Mouse (Mus musculus) heart, postnatal 0 days (tissue): ENCODE results near the gene Bpi. TPM values are rescaled to one million over a fixed set of nuclear protein-coding genes. Genes with fewer than 3 reads are reported as not detected.

ENCODE experiments used
- ATAC-seq: fragments of 200-750 bp; cut with Nextera tagmentation; 2 replicates; pipeline ENCODE4 v1.8.0; 2017; ENCODE audit warnings: low read depth, moderate number of reproducible peaks, moderate library complexity; ENCODE audit not compliant: insufficient read depth
- DNase-seq: peaks from one replicate; pipeline ENCODE4 v3.0.0-alpha.2; 2016; ENCODE audit warnings: low spot score
- H3K27ac ChIP-seq: fragments of 300-500 bp; sonication (generic); 2 replicates; pipeline ENCODE4 v1.5.1; 2014; ENCODE audit warnings: low read depth, mild to moderate bottlenecking
- H3K27me3 ChIP-seq: fragments of 300-500 bp; sonication (generic); 2 replicates; pipeline ENCODE4 v1.6.1; 2014; ENCODE audit warnings: low read length, mixed read lengths; ENCODE audit not compliant: control insufficient read depth, insufficient read depth
- H3K36me3 ChIP-seq: fragments of 300-500 bp; sonication (generic); replicated peaks from 2 replicates; pipeline ENCODE4 v1.6.1; 2014; ENCODE audit warnings: low read length, mixed read lengths; ENCODE audit not compliant: control insufficient read depth, insufficient read depth
- H3K4me1 ChIP-seq: fragments of 300-500 bp; sonication (generic); 2 replicates; pipeline ENCODE4 v1.6.1; 2014; ENCODE audit warnings: antibody characterized with exemption; ENCODE audit not compliant: control insufficient read depth, insufficient read depth
- H3K4me2 ChIP-seq: fragments of 300-500 bp; sonication (generic); 2 replicates; pipeline ENCODE4 v1.6.1; 2014; ENCODE audit warnings: low read depth, mild to moderate bottlenecking, low read length, moderate library complexity
- H3K4me3 ChIP-seq: fragments of 300-500 bp; sonication (generic); 2 replicates; pipeline ENCODE4 v1.5.1; 2014; ENCODE audit warnings: low read depth, low read length
- H3K9ac ChIP-seq: fragments of 300-500 bp; sonication (generic); replicated peaks from 2 replicates; pipeline ENCODE4 v1.6.1; 2014; ENCODE audit warnings: low read depth, low read length, mixed read lengths
- H3K9me3 ChIP-seq: fragments of 300-500 bp; sonication (generic); replicated peaks from 2 replicates; pipeline ENCODE4 v1.6.1; 2016; ENCODE audit warnings: low read length; ENCODE audit not compliant: control insufficient read depth
- CTCF ChIP-seq: IDR thresholded peaks from 2 replicates; pipeline ENCODE4 v1.5.1; 2016; ENCODE audit warnings: antibody characterized with exemption, control low read depth, low read depth
- EP300 ChIP-seq: IDR thresholded peaks from 2 replicates; pipeline ENCODE4 v1.6.1; 2016; ENCODE audit warnings: antibody characterized with exemption, low read depth
- WGBS: fragments of 180-500 bp; shearing (Covaris S2); extraction: QIAGEN DNeasy Blood & Tissue Kit; methylation state at CpG from one replicate; pipeline ENCODE4 v1.1.7; 2014; 5-methylcytosine and 5-hydroxymethylcytosine counted together
- microRNA-seq: library from miRNA; unstranded; fragments of <30 nt; microRNA quantifications from one replicate; pipeline ENCODE4, GENCODE M21; 2016
- polyA plus RNA-seq: library from polyadenylated mRNA; unstranded; fragments of >200 nt; fragmentation: Nextera tagmentation; extraction: Ambion mirVana; gene quantifications from 2 replicates; pipeline ENCODE4 v1.2.1, GENCODE M21; 2015
- total RNA-seq: library from RNA; depleted of rRNA; stranded (reverse); fragments of >200 nt; gene quantifications from 2 replicates; pipeline ENCODE4 v1.2.3, GENCODE M21; 2014; ENCODE audit warnings: low replicate concordance; rRNA removed

Gene Bpi
- total and polyA plus RNA-seq, 2 experiments from 2014 or later: not detected

GRCm38 (mm10) chr2:158322845-158323244 lies 65.0 kb downstream of the Bpi start:
- Histone ChIP-seq H3K36me3 (no peaks in the 10 kb centered on the region), H3K9ac (no peak overlapping the region), H3K4me2 (no peak overlapping the region), H3K4me3 (no peak overlapping the region), H3K27ac (no peak overlapping the region), H3K4me1 (no peaks in the 10 kb centered on the region), H3K9me3 (no peaks in the 10 kb centered on the region), H3K27me3 (no peaks in the 10 kb centered on the region)
- 66% methylated on average over 3 of the region's 3 CpGs for WGBS
- no peak for ATAC-seq
- no peak for DNase-seq
- no peak for TF ChIP-seq CTCF
- TF ChIP-seq EP300: no peak

- Histone ChIP-seq H3K4me1 (no peaks in the 10 kb centered on the region), H3K9me3 (no peaks in the 10 kb centered on the region), H3K4me2 (no peak overlapping the region), H3K4me3 (no peak overlapping the region), H3K27me3 (no peaks in the 10 kb centered on the region), H3K27ac (no peak overlapping the region), H3K9ac (no peak overlapping the region), H3K36me3 (no peaks in the 10 kb centered on the region)
- ATAC-seq (peak; percentile 67; the same call in 1 of the 2 replicates), DNase-seq (peak; percentile 51)
- TF ChIP-seq CTCF (no peak), EP300 (no peak)
- 60% methylated on average over 10 of the region's 10 CpGs for WGBS
Observed at GRCm38 (mm10) chr2:158324531-158325190, 66.8 kb downstream of the Bpi start.

- H3K4me2 ChIP-seq: no peak overlapping the region
- H3K36me3 ChIP-seq: no peaks in the 10 kb centered on the region
- no peaks in the 10 kb centered on the region for H3K9me3 ChIP-seq
- H3K27me3 ChIP-seq: no peaks in the 10 kb centered on the region
- no peak overlapping the region for H3K4me3 ChIP-seq
- TF ChIP-seq EP300: no peak
- no peak for TF ChIP-seq CTCF
- ATAC-seq: no peak
- H3K4me1 ChIP-seq: no peaks in the 10 kb centered on the region
- H3K9ac ChIP-seq: no peak overlapping the region
- no peak for DNase-seq
- WGBS: 81% methylated on average over 8 of the region's 8 CpGs
- no peak overlapping the region for H3K27ac ChIP-seq
Observed at GRCm38 (mm10) chr2:158325609-158326008, 67.7 kb downstream of the Bpi start.

Small RNA genes within 50 kb of the gene (microRNA-seq; reads per million reads assigned to microRNA genes)
- not detected for gene Mir7685

Other genes with a start within 250 kb of the Bpi start
- gene Tti1, start 229.7 kb upstream of the Bpi start, total RNA-seq: 13.3 and 23.2 TPM in 2 replicates
- 12.5 and 13.2 TPM in 2 replicates for gene Tti1, start 229.7 kb upstream of the Bpi start, polyA plus RNA-seq
- 13.5 and 14.9 TPM in 2 replicates for gene Rprd1b, start 229.6 kb upstream of the Bpi start, total RNA-seq
- 19.4 and 24.5 TPM in 2 replicates for gene Rprd1b, start 229.6 kb upstream of the Bpi start, polyA plus RNA-seq
- gene Tgm2, start 111.7 kb upstream of the Bpi start, total RNA-seq: 445 and 622 TPM in 2 replicates
- gene Tgm2, start 111.7 kb upstream of the Bpi start, polyA plus RNA-seq: 136 and 155 TPM in 2 replicates
- gene D630003M21Rik, start 28.9 kb upstream of the Bpi start, total RNA-seq: 2.0 and 2.4 TPM in 2 replicates
- 2.1 and 2.5 TPM in 2 replicates for gene D630003M21Rik, start 28.9 kb upstream of the Bpi start, polyA plus RNA-seq
- 14.0 and 22.4 TPM in 2 replicates for gene Lbp, start 48.4 kb downstream of the Bpi start, total RNA-seq
- 12.8 and 15.6 TPM in 2 replicates for gene Lbp, start 48.4 kb downstream of the Bpi start, polyA plus RNA-seq
- gene Snhg11, start 117.5 kb downstream of the Bpi start, total RNA-seq: 0.58 and 0.76 TPM in 2 replicates
- 0.18 and 0.71 TPM in 2 replicates for gene Snhg11, start 117.5 kb downstream of the Bpi start, polyA plus RNA-seq
- gene Ralgapb, start 151.8 kb downstream of the Bpi start, total RNA-seq: 22.9 and 23.8 TPM in 2 replicates
- 5.9 and 7.1 TPM in 2 replicates for gene Ralgapb, start 151.8 kb downstream of the Bpi start, polyA plus RNA-seq
- not detected in 2 replicates for gene Adig, start 244.5 kb downstream of the Bpi start, total RNA-seq
- not detected in 2 replicates for gene Adig, start 244.5 kb downstream of the Bpi start, polyA plus RNA-seq